Mouse (Mus musculus) bone marrow macrophage, adult 2 months (primary cell): Measurements from ENCODE around the gene Gstm3.
A peak's percentile ranks its signal among the peaks of the same experiment; 100 is the strongest.

ENCODE experiments used
- CTCF ChIP-seq: IDR thresholded peaks from 2 replicates; pipeline ENCODE4 v1.5.1; 2012; ENCODE audit warnings: low read depth, mild to moderate bottlenecking, low read length, moderate library complexity
- POLR2A ChIP-seq: IDR thresholded peaks from 2 replicates; pipeline ENCODE4 v1.6.1; 2012; ENCODE audit warnings: mild to moderate bottlenecking, low read depth, low read length, borderline replicate concordance

- TF ChIP-seq CTCF (peak; percentile 88), POLR2A (no peak)
Observed at GRCm38 (mm10) chr3:107953328-107953755, 15.7 kb downstream of the Gstm3 start.
